Mouse (Mus musculus) gastrocnemius, postnatal 25 days (tissue): ENCODE data around the gene Rundc3a. TPM values are rescaled to one million over a fixed set of nuclear protein-coding genes. Genes with fewer than 3 reads are reported as not detected.
A peak's percentile ranks its signal among the peaks of the same experiment; 100 is the strongest.

Experiments used
- DNase-seq: peaks from one replicate; pipeline ENCODE4 v3.0.0; 2022
- total RNA-seq, 2 experiments: library from RNA; stranded (reverse); gene quantifications; 1 replicate in 1 of 2; 2 replicates in 1 of 2; pipeline ENCODE4 v1.2.3; 2021

Rundc3a gene
- total RNA-seq, 2 experiments from 2014 or later, result 0.35 TPM; not detected in 1

DNA sequence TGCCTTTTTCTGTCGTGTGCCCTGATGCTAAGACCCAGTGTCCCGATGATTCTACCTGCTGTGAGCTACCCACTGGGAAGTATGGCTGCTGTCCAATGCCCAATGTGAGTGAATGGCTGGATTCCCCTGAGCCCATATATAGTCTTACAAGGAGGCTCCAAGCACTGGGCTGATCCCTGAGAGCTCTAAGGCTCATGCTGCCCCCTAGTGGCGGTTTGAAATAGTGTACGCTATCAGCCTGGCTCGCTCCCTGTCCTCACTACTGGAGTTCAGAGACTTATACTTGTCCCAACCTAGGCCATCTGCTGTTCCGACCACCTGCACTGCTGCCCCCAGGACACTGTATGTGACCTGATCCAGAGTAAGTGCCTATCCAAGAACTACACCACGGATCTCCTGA is 41.2 kb downstream of the Rundc3a start:
- DNase-seq, result peak; percentile 69

DNA sequence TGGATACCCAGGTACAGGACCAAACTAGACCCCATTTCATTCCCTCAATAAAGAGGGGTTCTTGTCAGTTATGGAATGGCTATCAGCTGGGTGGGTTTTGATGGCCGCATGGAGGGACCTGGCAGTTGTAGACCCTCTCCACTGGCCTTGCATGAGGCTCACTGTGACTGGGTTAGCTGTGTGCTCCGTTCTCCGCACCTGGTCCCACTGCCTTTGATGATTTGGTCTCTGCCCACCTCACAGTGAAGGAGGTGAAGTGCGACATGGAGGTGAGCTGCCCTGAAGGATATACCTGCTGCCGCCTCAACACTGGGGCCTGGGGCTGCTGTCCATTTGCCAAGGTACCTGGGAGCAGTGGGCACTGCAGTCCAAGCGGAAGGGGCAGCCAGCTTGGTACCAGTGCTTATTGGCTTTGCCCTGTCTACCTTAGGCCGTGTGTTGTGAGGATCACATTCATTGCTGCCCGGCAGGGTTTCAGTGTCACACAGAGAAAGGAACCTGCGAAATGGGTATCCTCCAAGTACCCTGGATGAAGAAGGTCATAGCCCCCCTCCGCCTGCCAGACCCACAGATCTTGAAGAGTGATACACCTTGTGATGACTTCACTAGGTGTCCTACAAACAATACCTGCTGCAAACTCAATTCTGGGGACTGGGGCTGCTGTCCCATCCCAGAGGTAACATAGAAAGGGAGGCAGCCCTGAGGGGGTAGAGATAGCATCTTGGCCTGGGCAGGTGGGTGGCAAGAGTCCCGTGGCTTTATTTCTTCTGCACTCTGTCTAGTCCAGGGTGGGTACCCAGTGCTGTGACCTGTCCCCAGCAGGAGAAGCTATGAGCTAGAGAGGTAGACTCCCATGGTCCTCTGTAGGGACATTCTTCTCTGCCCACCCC is 41.9 kb downstream of the Rundc3a start:
- no peak for DNase-seq

DNA sequence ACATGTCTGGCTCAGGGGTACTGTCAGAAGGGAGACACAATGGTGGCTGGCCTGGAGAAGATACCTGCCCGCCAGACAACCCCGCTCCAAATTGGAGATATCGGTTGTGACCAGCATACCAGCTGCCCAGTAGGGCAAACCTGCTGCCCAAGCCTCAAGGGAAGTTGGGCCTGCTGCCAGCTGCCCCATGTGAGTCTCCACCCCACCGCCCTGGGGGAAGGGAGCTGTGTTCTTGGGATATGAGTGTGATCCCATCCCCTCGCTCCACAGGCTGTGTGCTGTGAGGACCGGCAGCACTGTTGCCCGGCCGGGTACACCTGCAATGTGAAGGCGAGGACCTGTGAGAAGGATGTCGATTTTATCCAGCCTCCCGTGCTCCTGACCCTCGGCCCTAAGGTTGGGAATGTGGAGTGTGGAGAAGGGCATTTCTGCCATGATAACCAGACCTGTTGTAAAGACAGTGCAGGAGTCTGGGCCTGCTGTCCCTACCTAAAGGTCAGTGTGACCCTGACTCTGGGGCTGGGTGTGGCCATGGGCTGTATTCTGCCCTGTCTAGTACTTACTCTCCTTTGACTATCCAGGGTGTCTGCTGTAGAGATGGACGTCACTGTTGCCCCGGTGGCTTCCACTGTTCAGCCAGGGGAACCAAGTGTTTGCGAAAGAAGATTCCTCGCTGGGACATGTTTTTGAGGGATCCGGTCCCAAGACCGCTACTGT is 42.7 kb downstream of the Rundc3a start:
- peak; percentile 22 for DNase-seq

DNA sequence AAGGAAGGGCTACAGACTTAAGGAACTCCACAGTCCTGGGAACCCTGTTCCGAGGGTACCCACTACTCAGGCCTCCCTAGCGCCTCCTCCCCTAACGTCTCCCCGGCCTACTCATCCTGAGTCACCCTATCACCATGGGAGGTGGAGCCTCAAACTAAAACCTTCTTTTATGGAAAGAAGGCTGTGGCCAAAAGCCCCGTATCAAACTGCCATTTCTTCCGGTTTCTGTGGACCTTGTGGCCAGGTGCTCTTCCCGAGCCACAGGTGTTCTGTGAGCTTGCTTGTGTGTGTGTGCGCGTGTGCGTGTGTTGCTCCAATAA is 43.2 kb downstream of the Rundc3a start:
- DNase-seq, result no peak

DNA sequence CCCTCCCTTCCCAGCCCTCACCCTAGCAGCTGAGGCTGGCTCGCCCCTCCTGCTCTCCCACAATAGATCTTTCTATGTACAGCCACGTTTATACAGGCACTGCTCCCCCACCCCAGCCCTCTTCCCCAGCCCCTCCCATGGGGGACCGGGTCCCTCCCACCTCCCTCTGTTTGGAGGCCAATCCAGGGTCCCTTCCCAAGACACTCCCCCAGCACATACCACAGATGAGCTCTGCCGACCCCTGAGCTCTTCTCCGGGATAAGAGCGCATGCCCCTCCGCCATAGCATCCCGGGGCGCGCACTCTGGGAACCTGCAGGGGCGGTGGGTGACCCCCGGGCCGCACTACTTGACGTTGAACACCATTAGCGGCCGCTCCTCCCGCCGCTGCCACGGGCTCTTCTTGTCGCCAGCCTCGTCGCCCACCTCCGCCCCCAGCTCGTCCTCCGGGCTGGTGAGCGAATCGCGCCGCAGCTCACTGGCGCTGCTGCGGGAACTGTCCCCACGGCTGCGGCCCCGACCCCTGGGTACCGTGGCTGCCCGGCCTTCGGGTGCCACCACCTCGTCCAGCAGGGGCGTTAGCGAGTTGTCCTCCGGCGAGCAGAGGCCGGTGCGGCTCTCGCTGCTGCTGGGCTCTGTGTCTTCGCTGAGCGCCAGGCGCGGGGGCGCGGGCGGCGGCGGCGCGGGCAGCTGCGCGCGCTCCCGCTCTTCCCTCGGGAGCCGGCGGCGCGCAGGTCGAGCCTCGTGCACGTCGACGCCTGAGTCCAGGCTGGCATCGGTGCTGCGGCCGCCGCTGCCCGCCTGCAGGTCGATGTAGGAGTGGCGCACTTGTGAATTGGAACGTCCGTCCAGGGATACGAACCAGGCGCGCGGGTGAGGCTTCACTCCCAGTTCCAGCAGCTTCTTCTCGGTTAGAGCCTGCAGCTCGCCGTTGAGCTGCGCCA is 44.2 kb downstream of the Rundc3a start:
- DNase-seq, result peak; percentile 53

DNA sequence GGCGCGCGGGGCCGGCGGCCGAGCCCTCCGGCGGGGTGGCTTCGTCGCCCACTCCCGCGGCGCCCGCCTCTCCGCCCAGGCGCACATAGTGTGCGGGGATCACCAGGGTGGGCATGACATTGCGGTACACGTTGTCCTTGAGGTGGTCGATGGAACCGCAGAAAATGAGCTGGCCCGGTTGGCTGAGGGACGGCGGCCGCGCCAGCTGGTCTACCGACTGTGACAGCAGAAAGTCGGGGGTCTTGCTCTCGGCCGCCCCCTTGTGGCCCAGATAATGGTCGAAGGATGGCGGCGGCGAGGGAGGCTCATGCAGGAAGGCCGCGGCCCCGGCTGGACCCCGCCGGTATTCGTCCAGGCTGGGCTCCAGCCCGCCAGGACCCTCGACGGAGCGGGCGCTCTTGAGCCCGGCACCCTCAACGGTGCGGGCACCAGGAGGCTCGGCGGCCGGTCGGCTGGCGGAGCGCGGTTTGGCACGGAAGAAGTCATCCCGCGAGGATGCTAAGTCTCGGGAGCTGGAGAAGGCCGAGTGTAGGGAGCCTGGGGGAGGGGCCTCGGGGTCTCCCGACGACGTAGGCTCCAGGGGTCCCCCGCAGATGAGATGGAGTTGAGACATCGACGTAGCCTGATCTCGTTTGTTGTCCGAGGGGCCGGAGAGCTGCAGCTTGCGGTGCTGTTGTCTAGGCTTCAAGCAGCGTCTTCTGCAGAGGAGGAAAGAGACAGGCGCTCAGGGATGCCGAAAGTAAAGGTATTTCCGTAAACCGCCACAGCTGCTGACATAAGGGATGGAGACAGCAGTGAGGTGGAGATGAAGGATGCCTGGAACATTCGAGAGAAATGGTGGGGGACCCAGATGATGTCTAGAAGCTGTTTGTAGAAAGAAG is 45.2 kb downstream of the Rundc3a start:
- DNase-seq, result peak; percentile 67

DNA sequence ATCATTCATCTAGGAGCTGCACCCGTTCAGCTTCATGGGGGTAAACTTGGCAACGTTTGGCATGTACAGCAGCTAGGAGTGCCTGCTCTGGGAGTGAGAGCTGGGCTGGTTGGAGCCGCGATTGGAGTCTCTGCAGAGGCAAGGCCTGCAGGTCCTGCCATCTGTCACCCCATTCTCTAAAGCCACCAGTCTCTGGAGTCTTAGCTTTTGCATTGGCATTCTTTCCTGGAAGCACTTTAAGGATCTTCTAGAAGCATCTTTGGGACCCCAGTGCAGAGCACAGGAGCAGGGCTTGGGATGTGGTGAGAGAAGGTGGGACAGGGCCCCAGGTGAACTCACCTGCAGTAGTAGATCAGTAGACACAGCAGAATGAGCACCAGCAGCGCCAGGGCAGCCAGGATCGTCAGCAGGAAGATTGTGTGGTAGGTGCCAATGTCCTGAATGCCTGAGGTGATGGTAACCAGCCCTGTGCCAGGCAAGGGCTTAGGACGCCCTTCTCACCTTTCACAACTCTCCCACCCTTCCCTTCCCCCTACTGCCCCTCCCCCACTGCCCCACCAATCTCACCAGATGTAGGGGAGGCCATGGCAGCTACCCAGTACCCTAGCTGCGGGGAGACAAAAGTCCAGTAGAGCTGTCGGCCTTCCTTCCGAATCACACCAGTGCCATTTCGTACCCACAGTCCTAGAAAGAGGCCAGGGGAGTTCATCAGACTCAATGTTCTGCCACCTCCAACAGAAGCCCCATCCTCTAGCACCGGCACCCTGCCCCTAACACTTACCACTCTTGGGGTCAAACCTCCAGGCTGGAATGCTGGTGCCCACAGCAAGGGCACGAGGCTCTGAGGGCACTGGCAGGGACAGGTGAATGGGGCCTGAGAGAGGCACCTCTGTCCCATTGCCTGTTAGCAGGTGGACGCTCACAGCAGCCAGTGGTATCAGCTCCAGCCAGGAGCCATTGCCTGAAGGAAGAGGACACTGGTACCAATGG is 46.2 kb downstream of the Rundc3a start:
- no peak for DNase-seq

DNA sequence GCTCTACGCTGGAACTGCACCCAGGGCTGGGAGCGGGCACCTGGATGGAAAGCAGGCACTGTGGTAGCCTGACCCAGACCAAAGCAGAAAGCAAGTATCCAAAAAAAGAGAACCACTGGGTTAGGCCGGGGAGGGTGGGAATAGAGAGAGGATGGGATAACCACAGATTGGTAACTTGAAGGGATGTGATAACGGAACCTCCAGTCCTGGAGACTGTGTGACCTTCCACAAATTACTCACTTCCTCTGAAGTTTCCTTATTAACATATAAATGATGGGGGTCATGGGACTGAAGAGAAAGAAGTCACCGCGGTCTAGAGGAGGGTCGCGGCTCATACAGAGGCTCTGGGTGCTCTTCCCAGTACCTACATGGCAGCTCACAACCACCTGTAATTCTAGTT is 47.1 kb downstream of the Rundc3a start:
- no peak for DNase-seq

DNA sequence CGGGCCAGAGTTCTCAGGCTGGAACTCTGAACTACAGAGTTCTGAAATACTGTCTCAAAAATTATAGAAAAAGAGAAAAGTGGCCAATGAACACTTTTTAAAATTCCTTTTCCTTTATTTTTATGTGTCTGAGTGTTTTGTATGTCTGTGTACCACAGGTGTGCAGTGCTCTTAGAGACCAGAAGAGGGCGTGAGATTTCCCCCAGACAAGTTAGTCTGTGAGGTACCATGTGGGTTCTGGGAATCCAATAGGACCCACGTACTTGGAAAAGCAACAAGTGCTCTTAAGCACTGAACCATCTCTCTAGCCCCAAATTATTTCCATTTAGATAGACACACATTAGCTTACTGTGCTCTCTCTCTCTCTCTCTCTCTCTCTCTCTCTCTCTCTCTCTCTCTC is 48.2 kb downstream of the Rundc3a start:
- no peak for DNase-seq

DNA sequence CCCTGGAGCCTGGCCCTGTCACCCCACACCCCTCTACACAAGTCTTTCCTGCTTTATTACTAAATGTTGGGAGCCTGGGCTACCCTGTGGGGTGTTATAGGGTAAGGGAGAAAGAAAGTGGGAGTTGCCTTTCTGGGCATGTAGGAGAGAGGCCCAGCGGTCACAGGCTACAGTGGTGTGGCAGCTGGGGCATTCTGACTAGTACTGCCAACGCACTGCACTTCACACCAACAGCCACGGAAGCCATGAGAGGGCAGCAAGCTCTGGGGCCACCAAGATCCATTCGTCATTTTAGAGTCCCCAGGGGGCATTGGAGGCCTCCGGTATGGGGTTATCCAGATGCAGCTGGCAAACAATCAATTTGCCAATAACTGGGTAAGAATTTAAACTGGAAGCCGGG is 48.9 kb downstream of the Rundc3a start:
- DNase-seq, result no peak

DNA sequence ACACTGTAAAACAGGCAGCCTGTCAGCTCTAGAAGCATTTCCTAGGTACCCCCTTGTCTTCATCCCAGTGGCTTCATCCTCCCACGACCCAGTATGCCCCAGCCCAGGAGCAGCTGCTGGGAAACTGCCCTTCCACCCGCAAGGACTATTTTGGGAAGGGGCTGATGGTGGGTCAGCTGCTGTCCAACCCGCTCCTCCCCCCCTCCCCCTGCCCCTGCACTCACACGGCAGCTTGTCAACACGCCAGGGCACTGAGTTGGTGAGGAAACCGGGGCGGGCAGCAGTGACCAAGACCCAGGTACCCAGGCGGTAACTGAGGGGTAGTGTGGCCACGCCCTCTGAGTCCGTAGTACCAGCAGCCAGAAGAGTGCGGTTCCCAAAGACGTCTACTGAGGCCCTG is 50.5 kb downstream of the Rundc3a start:
- DNase-seq, result no peak

DNA sequence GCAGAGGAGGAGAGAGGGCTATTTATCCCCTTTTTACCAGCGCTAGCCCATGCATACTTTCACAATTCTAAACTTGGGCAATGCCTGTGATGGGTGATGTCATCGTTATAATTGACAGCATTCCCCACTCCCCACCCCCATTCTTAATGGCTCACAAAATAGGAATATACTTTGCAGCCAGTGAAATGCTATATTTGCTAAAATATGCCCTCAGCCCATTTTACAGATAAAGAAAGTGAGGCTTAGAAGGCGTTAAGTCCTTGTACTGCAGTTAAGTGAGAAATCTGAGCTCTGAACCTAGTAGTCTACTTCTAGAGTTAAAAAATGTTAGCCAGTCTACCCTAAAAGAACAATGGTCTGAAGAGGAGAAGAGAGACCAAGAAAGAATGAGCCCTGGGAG is 51.1 kb downstream of the Rundc3a start:
- DNase-seq, result no peak

DNA sequence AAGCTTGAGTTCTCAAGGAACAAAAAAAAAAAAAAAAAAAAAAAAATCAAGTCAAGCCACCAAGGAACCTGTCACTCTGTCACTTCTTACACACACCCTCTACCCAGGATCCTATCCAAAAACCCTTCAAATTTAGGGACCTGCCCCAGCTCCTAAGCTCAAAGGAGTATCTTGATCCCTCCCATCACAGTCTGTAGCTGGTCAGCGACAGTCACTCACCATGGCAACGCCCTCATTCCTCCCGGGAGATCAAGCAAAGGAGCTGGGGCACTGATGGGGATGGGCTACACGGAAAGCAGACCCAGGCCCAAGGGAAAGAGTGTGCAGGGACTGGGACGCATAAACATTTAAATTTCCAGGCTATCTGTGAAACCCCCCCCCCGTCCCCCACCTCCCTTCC is 51.6 kb downstream of the Rundc3a start:
- no peak for DNase-seq

DNA sequence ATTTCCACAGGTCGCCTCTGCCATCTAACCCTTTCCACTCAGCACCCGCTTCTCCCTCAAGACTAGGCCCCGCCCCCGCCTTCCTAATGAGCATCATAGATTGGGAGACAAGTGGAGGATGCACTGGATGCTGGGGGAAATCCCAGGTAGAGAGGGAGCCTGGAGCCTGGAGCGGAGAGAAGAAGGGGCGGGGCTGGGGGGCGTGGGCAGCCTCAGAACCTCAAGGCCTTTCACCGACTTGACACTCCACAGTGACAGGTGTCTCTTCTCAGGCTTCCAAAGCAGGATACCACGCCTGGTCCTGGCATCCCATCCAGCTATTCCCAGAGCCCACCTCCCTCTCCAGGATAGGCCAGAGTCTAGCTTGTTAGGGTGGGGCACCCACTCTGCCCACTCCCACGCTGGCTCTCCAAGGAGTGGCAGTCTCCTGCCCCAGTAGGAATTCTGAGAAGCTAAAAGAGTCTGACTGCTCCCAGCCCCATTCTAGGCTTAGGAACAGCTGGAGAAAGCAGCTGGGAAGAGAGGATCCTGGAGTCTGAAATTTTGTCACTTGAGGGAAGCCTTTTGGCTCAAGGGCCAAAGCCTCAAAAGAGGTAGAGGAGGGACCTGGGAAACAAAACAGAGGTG is 52.2 kb downstream of the Rundc3a start:
- no peak for DNase-seq

DNA sequence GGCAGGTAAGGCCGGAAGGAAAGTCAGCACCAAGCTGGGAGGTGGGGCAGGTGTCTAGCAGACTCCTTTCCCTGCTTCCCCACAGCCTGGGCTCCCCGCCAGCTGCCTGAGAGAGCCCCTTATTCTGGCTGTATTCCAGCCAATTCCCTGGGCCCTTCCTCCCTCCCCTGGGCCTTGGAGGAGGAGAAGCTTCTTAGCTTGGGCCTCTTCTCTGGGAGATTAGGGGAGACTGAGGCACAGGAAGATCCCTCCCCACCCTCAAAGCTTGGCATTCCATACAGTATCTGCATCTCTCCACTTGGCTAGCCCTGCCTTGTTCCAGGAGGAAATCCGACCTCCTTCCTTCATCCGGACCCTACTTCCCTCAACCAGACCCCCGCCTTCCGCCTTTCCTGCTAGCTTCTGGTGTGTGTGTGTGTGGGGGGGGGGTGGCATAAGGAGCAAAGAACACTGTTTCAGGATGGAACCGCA is 52.7 kb downstream of the Rundc3a start:
- DNase-seq, result no peak

DNA sequence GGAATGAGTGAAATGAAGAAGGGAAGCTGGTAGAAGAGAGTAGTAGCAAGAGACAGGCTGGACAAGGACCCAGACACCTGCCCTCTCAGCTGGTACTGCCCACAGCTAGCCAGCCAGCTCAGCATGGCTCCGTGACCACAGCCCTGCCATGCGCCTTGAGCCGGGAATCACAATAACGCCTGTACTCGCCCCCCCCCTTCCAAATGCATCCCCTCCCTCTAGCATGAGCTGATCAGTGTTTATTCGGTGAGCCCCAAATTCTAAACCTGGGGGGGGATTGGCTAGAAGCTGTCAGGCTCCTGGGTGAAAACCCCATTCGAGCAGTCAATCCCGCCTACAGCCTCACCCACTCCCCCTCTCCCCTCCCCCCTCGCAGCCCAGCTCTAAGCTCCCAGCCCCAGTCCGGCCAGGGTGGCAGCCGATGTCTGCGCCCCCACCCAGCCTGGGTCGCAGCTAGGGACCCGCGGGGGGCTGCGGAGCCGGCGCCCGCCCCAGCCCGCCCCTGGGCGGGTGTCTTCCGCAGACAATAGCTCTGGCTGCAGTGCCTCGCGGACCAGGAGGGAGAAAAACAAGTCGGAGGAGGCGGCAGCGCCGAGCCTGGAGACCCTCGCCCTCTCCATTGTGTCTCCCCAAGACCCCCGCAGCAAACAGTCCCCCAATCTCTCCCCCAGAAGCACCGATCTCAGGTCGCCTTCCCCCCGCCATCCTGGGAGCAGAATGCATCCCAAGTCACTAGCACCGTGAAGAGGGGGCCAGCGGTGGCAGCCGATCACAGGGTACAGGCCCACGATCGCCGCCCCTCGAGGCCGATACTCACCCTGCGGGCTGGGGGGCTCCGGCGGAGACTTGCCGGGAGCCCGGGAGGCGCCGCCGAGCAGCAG is 53.6 kb downstream of the Rundc3a start:
- DNase-seq, result no peak

DNA sequence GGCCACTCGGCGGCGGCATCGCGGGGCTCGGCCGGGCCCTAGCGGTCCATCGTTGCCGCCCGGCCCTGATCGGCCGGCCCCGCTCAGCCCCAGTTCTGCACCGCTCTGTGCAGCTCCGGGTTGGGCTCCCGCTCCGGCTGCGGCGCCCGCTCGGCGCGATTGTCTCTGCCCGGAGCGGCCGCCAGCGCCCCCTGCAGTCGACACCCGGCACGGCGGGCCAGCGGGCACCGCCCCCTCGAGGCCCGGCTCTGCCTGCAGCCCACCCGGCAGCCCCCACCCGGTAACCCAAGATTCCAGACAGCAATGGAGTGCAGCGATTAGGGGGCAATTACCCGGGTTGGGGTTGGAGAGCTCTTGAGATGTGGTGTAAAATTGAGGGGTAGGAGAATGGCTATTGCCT is 54.3 kb downstream of the Rundc3a start, which contains the start of gene Fam171a2:
Fam171a2 (minus strand) TSS at position 186 of the 400 bp plus-strand sequence.
- DNase-seq, result peak; percentile 69

DNA sequence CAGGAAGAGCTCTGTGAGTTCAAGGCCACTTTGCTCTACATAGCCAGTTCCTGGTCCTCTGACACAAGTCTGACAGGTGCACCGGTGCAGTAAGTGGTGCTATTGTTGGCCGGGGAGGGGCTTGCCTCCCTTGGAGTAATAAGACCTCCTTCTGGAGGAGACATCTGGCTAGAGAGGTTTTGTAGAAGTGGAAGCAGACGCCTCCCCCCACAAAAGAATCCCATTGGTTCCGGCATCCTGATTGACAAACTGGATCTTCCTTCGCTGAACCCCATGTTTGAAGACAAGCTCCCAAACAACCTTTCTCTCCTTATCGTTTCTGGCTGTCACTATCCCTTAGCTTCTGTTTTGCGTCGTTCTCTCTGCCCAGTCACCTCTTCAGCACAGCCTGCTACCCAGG is 55.1 kb downstream of the Rundc3a start:
- no peak for DNase-seq
